Mouse (Mus musculus) cerebellum, postnatal 25 days (tissue): ENCODE results near the gene Trappc10.

Experiments
- DNase-seq, 2 experiments: peaks; one replicate each; pipeline ENCODE4 v3.0.0; 2021; ENCODE audit warnings: mixed read lengths in 2 of 2

Trappc10 gene

DNA sequence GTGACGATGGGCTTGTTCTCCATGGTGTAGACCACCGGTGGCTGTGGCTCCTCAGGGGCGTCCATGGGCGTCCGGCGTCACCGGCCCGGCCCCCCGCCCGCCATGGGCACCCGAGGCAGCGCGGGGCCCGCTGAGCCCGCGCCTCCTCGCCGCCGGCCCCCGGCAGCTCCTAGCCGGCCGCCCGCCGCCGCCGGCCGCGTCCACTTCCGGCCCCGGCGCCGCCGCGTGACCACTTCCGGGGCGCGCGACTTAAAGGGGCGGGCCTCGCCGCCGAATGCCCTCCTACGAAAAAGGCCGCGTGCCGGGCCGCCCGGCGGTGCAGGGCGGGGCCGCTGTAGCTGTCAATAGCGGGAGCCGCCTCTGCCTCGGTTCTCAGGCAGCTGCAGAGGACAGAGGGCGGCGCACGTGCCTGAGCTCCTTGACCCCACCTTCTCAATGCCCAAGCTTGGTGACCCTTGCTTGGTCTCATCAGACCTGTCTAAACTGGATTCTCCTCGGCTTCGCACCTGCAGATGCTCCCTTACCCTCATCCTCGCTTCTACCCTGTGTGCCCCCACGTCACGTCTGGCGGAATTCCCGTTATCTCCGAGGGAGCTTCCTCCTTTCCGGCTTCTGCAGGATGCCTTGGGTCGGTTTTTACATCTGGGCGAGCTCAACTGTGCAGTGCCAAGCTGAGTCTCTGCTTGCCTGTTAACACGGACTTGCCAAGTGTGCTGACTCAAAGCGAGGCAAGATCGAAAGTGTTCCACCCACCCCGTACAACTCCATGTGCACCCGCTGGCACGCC lies at the start of gene Trappc10:
Trappc10 (minus strand) TSS at position 204 of the 787 bp plus-strand sequence.
- peak; percentile 89 to 93 for DNase-seq

DNA sequence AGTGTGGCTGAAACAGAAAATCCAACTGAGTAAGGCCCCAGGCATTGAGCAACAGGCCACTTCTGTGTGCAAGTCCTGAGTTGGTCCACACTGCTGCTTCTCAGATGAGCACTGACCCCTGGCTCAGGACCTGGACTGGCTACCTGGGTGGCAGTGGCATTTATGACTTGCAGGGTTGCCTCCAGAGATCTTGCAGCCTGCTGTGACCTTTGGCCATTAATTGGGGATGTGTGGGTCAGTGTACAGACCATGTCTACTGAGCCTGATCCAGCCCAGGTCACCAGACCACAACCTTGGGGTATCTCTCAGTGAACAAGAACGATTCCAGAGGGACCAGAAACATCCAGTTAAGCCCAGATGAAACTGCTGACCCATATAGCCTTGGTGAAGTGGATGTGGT lies 49.1 kb upstream of the Trappc10 start:
- no peak for DNase-seq

DNA sequence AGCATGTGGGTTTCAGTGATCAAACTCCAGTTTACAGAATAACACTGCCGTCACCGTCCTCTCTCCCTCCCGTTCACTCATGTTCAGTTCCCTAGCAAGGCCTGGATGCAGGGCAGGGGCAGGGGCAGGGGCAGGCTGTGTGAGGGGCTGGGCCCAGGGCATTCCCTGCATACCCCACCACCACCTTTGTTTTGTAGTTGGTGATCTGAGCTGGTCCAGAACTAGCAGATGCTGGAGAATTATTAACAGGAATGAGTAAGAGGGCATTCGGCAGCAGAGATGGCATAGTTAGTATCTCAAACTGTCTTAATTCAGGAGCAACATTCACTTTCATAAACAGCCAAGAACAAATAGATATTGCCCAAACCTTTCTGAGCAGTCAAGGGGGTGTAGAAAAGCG lies 47.9 kb upstream of the Trappc10 start:
- no peak for DNase-seq

DNA sequence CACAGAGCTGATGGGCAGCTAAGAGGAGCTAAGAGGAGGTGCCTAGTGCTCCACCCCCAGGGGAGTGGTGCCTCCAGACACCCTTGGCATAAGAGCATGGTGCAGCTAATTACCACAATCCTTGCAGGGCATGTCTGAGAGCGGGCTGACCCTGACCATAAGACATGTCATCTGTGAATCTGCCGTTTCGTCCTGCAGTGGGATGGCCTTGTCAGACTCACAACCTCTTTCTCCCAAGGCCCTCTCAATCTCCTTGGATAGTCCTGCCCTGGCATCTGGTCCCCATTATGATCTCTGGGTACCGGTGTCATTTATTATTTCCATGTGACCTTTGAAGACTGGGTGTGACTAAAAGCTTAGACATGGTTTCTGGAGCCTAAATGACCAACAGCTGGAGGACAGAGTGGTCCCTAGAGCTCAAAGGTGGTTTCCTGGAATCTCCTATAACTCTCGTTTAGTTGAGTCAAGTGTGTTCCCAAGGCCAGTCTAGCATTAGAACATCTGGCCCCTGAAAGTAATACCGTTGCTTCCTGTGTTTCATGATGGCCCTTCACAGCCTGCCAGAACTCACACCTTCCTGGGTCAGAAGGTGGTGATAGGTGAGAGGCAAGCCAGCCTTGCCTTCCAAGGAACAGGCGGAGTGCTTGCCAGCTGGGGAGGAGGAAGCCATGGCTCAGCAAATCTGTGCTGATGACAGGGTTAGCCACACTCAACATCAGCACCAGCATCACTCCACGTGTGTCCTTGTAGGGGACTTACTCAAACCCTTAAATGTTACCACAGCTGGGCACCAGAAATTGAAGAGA lies 46.5 kb upstream of the Trappc10 start:
- DNase-seq, result no peak

DNA sequence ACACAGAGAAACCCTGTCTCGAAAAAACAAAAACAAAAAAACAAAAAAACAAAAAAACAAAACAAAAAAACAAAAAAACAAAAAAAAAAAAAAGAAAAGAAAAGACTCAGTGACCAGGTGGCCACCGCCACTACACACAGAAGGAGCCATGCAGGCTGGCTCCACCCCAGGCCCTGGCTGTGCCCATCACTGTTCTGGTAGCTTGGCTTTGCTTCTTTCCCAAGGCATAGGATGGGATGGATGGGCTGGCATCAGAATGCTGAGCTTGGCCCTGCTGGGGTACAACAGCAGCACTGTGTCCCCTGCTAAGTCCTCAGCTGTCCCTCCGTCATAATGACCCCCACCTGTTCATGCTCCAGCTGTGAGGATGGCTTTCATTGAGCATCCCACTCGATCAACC lies 44.5 kb upstream of the Trappc10 start:
- peak; percentile 77 to 84 for DNase-seq

DNA sequence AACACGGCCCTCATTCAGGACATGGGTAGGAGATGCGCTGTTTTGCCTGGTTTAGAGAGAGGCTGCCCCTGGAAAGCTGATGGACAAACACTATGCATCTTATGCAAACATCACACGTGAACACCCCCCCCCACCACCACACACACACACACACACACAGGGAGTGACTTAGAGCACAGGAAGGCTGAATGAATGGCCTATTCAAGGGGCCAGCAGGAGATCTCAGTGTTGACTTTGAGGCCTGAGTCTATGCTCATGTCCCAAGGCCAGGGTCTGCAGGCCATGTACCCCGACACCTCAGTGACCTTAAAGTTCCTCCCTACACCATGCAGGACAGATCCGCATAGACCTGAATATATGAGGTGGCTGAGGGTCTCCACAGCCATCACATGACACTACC lies 43.7 kb upstream of the Trappc10 start:
- DNase-seq, result no peak

DNA sequence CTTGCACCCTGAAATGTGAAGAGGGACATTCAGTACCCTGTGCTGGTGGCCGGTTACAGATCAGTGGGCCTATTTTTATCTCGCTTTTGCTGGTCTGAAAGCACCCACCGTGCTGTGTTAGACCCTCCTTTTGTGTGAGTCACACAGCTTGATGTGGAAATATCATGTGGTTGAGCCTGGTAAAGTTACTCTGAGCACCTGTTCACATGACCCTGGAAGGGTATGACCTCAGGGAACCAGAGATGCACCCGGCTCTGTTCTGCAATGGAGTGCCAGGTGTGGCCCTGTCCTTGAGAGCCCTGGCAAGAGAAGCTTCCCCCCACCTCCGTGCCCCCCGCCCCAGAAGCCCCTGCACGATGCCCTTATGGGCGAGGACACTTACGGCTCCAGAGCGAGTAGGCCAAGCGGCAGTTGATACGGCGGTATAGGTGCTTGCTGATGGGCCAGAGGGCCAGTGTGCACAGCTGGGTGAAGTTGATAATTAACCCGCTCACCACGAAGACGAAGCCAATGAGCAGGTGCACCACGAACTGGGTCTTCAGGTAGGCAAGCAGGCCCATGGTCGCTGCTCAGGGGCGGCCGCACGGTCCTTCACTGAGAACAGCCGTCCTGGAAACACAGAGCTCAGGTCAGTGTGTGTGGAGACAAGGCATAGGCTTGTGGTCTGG lies 43.2 kb upstream of the Trappc10 start:
- DNase-seq, result no peak

DNA sequence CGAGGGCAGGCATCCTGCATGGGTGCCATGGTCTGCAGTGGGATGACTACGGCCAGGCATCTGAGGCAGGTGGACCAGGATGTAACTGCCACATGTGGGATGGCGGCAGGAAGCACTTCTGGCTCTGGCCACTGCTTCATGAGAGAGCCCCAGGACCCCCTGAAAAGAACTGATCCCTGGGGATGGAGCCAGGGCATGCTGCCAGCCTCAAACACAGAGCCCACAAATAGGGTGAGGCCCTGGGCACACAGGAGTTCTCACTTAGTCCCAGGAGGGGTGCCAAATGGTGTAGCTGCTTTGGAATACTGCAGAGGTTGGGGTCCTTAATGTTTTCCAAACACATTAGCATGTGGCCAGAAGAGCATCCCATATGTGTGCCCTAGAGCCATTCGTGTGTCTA lies 41.5 kb upstream of the Trappc10 start:
- no peak for DNase-seq

DNA sequence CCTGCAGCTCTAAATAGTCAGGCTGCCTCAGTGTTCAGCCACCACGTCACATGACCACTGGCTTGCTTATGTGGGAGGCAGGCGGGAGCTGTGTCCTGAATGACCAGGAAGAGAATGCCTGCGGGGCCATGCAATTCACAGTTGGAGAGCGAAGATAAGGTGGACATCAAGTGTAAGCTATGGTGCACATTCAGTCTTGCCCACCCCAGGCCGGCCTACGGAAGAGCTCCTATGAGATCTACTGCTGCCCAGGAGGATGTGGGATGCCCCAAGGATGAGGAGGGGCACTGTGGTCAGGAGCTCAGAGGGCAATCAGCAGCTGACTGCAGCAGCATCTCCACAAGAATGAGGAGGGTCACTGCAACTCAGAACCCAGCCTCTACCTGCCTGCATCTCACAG lies 41.0 kb upstream of the Trappc10 start:
- no peak for DNase-seq

DNA sequence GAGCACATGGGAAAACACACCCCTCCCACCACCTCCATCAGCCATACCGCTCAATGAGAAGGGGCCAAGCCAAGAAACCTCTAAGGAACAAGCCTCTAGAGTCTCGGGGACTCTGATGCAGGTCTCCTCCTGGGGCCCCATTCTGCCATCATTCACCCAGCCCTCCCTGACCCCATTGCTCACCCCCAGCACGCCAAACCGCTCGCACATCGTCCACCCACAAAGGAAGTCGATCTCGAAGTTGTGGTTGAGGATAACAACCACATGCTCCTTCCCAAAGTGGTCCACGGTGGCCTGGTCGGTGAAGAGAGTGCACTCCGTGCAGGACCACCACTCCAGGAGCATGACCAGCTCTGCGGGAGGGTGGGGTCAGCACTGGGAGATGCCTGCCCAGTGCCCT lies 40.4 kb upstream of the Trappc10 start:
- DNase-seq, result no peak

DNA sequence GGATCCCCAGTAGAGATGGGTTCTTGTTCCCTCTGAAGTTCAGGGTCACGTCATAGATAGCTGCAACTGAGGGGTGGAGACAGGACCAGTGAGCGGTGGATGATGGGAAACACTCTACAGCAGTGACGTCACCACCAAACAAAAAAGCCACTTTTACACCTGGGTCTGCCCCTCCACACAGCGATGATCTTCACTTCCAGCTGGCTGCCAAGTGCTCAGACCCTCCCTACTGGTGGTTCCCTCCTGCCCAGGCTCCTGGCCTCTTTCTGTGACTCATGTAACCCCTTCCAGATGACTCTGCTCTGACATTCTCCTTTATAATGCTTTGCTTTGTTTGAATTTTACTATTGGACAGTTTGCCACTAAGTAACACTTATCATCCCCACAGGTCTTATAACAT lies 38.0 kb upstream of the Trappc10 start:
- no peak for DNase-seq

DNA sequence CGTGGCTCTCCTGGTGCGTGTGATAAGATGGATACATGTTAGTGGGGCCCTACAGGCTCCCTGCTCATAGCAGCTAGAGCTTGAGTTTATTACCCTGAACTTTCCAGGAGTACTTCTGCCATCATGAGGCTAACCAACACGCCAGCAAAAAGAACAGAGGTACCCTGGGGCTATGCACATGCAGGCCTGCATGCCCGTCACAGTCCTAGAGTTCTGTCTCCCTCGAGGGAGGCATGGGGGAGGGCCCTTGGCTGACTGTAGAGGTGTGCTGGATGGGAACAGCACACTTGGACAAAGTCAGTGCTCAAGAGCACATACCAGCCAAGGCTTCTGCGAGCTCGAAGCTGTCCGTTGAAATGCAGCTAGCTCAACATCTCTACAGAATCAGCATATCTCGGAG lies 36.0 kb upstream of the Trappc10 start:
- DNase-seq, result no peak

DNA sequence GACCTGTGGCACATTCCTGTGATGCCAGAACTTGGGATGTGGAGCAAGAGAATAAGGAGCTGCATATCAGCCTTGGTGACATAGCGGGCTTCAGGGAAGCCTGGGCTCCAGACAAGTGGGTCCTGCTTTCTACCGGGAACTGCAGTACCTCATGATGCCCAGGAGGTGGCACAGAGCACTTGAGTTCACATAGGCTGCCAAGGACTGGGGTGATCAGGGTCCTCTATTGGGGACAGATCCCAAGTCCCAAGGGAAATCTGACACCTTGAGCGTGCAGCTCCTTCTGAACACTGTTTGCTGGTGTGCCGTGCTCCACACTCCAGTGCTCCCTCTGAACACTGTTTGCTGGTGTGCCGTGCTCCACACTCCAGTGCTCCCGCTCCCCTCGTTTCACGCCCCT lies 34.8 kb upstream of the Trappc10 start:
- DNase-seq, result peak; percentile 66 to 73

DNA sequence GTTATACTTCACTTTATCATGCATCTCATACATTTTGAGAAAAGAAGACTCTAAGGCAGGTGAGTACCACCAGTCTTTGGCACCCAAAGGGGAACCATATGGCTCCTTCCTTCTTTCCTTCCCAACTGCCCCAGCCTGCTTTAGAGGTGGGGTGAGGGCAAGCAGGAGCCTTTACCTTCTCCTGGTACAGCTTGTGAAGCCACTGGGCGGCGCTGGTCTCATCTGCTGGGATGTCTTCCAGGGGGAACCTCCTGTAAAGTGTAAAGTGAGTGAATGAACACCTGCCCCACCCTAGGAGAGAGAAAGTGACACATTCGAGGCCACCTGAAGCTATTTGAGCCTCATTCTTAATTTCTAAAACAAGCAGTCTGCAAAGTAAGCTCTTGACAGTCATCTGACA lies 33.4 kb upstream of the Trappc10 start:
- peak; percentile 44 to 69 for DNase-seq

DNA sequence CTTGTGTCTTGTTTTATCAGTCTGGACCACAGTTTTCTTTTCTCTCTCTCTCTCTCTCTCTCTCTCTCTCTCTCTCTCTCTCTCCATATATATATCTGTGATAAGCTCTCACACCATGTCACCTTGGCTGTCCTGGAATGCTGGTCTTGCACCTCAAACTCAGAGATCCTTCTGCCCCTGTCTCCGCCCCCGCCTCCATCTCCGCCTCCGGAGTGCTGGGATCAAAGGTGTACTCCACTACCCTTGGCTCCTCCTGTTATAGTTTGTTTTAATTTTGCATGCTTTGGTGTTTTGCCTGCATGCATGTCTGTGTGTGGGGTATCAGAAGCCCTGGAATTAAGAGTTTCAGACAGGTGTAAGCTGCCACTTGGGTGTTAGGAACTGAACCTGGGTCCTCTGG lies 31.8 kb upstream of the Trappc10 start:
- DNase-seq, result no peak

DNA sequence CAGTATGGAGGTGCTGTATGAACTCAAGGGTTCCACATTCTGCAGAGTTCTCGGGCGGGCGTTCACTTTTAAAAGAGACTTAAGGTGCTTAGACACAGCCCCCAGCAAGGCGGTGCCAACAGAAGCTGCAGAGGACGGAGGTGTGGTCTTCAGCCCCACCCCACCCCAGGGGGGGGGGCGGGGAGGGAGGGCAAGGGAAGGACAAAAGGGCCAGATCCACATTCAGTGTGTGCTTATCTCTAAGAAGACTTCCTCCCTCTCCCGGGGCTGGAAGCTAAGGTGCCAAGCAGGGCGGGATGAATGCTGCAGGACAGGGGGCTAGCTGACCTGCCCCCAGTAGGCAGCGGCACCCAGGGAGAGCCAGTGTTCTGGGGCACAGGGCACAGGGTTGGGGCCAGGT lies 28.5 kb upstream of the Trappc10 start:
- DNase-seq, result no peak

DNA sequence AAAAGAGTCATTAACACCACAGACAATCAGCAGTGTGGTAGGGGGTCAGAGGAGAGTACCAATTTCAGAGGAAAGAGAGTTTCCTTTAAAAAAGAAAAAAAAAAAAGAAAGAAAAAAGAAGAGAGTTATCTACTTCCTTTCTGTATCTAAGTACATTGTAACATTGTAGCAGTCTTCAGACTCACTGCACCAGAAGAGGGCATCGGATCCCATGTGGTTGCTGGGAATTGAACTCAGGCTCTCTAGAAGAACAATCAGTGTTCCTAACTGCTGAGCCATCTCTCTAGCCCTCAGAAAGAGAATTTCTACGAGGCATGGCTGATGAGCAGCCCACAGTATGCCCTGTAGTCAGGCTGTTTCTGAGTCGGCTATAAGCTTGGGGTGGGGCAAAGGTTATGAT lies 21.4 kb upstream of the Trappc10 start:
- DNase-seq, result no peak

DNA sequence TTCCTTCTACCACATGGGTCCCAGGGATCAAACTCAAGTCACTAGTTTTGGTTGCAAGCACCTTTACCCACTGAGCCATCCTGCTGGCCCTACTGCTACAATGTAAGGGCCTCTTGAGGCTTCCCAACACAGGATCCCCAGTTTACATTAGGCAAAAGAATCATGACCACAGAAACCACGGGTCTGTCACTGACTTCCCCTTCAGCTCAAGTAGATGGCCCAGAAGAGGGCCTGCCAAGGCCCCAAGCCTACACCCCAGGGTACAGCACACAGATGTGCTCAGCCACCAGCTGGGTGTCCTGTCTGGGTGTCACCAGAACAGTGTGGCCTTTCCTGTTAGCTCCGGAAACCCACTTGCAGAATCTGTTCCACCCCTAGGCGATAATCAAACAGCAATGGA lies 20.3 kb upstream of the Trappc10 start:
- no peak for DNase-seq

DNA sequence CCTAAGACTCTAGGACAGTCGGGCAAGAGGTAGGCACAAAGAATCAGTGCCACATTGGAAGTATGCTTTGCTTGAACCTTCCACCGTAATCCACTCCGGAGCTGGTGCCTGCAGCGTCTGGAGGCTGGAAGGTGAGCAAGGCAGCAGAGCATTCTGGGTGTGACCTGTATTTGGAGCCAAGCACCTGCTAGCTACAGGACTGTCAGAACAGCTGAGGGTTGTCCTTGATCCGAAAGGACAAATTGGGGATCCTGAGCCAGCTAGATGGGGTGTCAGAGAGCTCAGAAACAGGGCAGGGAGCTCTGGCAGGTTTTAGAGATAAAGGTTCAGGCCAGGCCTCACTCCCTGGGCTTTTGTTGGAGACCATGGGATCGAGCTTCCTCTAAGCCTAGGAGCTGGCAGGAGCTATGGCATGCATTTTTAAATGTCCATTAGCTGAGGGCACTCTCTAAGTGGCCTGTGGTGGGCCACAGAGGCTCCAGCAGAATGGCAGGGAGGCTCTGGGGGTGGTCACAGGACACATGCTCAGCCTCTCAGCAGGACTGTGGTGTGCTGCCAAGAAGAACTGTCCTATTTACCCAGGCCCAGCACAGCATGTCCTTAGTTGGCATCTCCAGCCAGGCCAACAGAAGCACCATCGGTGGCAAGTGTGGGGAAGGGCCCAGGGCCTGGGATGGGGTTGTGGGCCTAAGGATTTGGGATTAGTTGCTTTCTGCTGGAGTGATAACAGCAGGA lies 16.6 kb upstream of the Trappc10 start:
- peak; percentile 54 to 58 for DNase-seq

DNA sequence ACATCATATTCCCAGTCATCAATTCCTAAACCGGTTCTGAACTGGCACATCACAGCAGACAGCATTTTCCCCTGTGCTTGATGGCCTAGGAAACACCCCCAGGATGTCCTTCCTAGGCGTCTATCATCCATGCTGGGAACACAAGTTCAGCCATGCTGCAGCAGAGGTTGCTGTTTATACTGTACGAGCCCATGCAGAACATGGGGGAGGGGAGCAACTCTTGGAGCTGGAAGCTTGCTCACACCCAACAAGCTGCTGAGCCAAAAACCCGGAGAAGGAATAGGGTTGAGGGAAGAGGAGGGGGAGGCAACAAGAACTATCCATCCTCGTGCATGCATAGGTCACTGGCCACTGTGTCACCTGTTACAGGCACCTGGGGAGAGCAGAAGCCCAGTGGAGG lies 15.9 kb upstream of the Trappc10 start:
- DNase-seq, result peak in 1 of 2 experiments; percentile 17

DNA sequence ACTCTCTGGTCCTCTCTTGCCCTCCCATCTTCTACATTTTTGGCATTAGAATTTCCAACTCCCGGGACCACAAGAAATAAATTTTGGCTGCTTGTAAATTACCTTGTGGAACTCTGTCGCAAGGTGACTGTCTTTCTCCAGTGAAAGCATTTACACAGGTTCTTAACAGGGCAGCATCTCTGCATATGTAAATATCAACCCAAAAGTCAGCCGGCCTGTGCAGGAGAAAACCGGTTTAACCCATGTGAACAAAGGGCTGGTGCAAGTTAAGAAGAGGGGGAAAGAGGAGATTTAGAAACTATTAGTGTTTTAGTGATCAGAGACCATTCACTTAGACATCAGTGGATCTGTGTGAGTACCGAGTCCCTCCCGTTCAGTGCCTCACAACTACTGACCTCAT lies 15.3 kb upstream of the Trappc10 start:
- no peak for DNase-seq

DNA sequence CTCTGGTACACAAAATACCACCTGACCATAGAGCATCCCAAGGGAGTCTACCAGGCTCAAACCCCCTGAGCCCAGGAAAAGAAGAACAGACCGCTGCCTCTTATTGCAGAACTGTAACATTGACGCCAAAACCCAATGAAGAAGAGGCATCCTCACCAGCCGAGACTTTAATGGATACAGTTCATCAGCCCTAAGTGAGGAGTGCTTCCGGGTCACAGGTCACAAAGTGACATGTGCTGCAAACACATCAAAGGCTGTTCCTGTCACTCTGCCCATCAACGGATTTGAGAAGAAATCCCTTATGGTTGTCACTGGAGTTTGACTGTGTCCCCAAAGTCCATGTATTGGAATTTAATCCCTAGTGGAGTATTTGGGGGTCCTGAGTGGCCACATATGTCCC lies 14.8 kb upstream of the Trappc10 start:
- DNase-seq, result no peak

DNA sequence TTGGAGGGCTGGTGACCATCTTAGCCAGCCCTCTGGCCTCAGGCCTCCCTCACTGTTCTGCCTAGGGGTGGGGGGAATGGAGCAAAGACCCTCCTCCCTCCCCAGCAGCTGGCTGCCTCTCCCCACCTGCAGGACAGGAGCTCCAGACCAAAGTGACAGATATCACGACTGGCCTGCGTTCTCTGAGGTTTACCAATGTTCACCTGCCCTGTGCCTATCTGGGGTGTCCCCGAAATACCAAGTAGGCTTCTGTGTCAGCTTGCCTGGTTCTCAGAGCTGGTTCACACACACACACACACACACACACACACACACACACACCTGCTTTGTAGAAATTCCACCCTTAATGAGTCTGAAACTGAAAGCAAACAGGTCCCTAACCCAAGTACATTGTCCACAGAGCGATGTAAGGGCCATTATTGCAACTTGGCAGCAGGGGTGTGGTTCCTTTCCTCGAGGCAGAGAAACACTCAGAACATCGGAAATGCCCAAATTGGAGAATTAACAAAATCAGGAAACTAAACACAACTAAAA lies 13.8 kb upstream of the Trappc10 start:
- no peak for DNase-seq
